Mouse (Mus musculus): ENCODE results near the gene Atp8b4. TPM values are rescaled to one million over a fixed set of nuclear protein-coding genes. Genes with fewer than 3 reads are reported as not detected.

Gene Atp8b4
- polyA plus RNA-seq, 1 experiment from 2014 or later = 0.38 TPM

DNA sequence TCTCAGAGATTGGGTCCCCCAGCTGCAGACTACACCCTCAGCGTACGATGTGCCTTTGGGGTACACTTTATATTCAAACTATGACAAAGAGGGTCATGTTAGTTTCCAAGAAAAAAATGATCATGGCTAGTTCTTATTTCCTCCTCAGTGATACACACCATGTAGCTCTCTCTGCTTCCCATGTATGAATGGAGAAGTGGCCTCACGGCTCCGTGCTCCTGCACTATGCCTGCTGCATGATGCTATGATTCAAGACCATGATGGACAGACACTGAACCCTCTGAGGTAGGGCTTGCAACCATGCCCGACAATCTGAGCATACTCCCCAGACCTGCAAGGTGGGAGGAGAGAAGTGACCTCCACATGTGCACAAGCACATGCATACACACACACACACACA is 7.0 kb upstream of the Atp8b4 start:
- no peaks in the 10 kb centered on the region for H3K4me1 ChIP-seq (replicated peaks; ENCODE audit: control insufficient read depth, insufficient read depth, low read length)
- no peak overlapping the region for H3K4me3 ChIP-seq (ENCODE audit: low read depth, low read length)
- 89% methylated on average over 5 of the region's 5 CpGs for WGBS
- H3K27ac ChIP-seq (ENCODE audit: low read depth) = no peak overlapping the region
- no peak overlapping the region for H3K9ac ChIP-seq (ENCODE audit: low read length)
- ATAC-seq (replicated peaks; ENCODE audit: low FRiP score, low TSS enrichment, low read depth) (no peak), DNase-seq (ENCODE audit: low spot score) (no peak)
- H3K36me3 ChIP-seq (ENCODE audit: control insufficient read depth, insufficient read depth, low read length) = no peaks in the 10 kb centered on the region
- no peaks in the 10 kb centered on the region for H3K27me3 ChIP-seq (replicated peaks; ENCODE audit: control insufficient read depth, insufficient read depth, low read length)
- no peaks in the 10 kb centered on the region for H3K9me3 ChIP-seq (ENCODE audit: control insufficient read depth, low read length)
- no peak overlapping the region for H3K4me2 ChIP-seq (ENCODE audit: low read length)

- Histone ChIP-seq H3K4me3 (ENCODE audit: low read depth, low read length) (no peak overlapping the region), H3K36me3 (ENCODE audit: control insufficient read depth, insufficient read depth, low read length) (no peaks in the 10 kb centered on the region), H3K27me3 (replicated peaks; ENCODE audit: control insufficient read depth, insufficient read depth, low read length) (no peaks in the 10 kb centered on the region), H3K4me1 (replicated peaks; ENCODE audit: control insufficient read depth, insufficient read depth, low read length) (no peaks in the 10 kb centered on the region), H3K4me2 (ENCODE audit: low read length) (no peak overlapping the region), H3K9me3 (ENCODE audit: control insufficient read depth, low read length) (no peaks in the 10 kb centered on the region), H3K27ac (ENCODE audit: low read depth) (no peak overlapping the region), H3K9ac (ENCODE audit: low read length) (no peak overlapping the region)
- DNase-seq (ENCODE audit: low spot score) (no peak), ATAC-seq (replicated peaks; ENCODE audit: low FRiP score, low TSS enrichment, low read depth) (no peak)
- 80% methylated on average over 1 of the region's 1 CpGs for WGBS
Observed at GRCm38 (mm10) chr2:126505156-126505555, 4.7 kb upstream of the Atp8b4 start.

GRCm38 (mm10) chr2:126499730-126500129 is 744 bp downstream of the Atp8b4 start:
- Histone ChIP-seq H3K36me3 (ENCODE audit: control insufficient read depth, insufficient read depth, low read length) (no peaks in the 10 kb centered on the region), H3K27me3 (replicated peaks; ENCODE audit: control insufficient read depth, insufficient read depth, low read length) (no peaks in the 10 kb centered on the region), H3K4me1 (replicated peaks; ENCODE audit: control insufficient read depth, insufficient read depth, low read length) (no peaks in the 10 kb centered on the region), H3K4me2 (ENCODE audit: low read length) (no peak overlapping the region), H3K9ac (ENCODE audit: low read length) (no peak overlapping the region), H3K4me3 (ENCODE audit: low read depth, low read length) (no peak overlapping the region), H3K9me3 (ENCODE audit: control insufficient read depth, low read length) (no peaks in the 10 kb centered on the region), H3K27ac (ENCODE audit: low read depth) (no peak overlapping the region)
- 80% methylated on average over 8 of the region's 8 CpGs for WGBS
- DNase-seq (ENCODE audit: low spot score) (no peak), ATAC-seq (replicated peaks; ENCODE audit: low FRiP score, low TSS enrichment, low read depth) (no peak)

GRCm38 (mm10) chr2:126498761-126499452 is 1.6 kb downstream of the Atp8b4 start:
- no peaks in the 10 kb centered on the region for H3K4me1 ChIP-seq (replicated peaks; ENCODE audit: control insufficient read depth, insufficient read depth, low read length)
- no peaks in the 10 kb centered on the region for H3K36me3 ChIP-seq (ENCODE audit: control insufficient read depth, insufficient read depth, low read length)
- H3K4me2 ChIP-seq (ENCODE audit: low read length) = no peak overlapping the region
- H3K9me3 ChIP-seq (ENCODE audit: control insufficient read depth, low read length) = no peaks in the 10 kb centered on the region
- no peak overlapping the region for H3K9ac ChIP-seq (ENCODE audit: low read length)
- 86% methylated on average over 11 of the region's 11 CpGs for WGBS
- ATAC-seq (replicated peaks; ENCODE audit: low FRiP score, low TSS enrichment, low read depth) (no peak), DNase-seq (ENCODE audit: low spot score) (no peak)
- no peaks in the 10 kb centered on the region for H3K27me3 ChIP-seq (replicated peaks; ENCODE audit: control insufficient read depth, insufficient read depth, low read length)
- H3K27ac ChIP-seq (ENCODE audit: low read depth) = no peak overlapping the region
- no peak overlapping the region for H3K4me3 ChIP-seq (ENCODE audit: low read depth, low read length)

- Histone ChIP-seq H3K4me1 (replicated peaks; ENCODE audit: control insufficient read depth, insufficient read depth, low read length) (no peaks in the 10 kb centered on the region), H3K4me2 (ENCODE audit: low read length) (no peak overlapping the region), H3K9me3 (ENCODE audit: control insufficient read depth, low read length) (no peaks in the 10 kb centered on the region), H3K27ac (ENCODE audit: low read depth) (no peak overlapping the region), H3K27me3 (replicated peaks; ENCODE audit: control insufficient read depth, insufficient read depth, low read length) (no peaks in the 10 kb centered on the region), H3K9ac (ENCODE audit: low read length) (no peak overlapping the region), H3K4me3 (ENCODE audit: low read depth, low read length) (no peak overlapping the region), H3K36me3 (ENCODE audit: control insufficient read depth, insufficient read depth, low read length) (no peaks in the 10 kb centered on the region)
- no peak for ATAC-seq (replicated peaks; ENCODE audit: low FRiP score, low TSS enrichment, low read depth)
- DNase-seq (ENCODE audit: low spot score) = no peak
- WGBS = 85% methylated on average over 9 of the region's 9 CpGs
Observed at GRCm38 (mm10) chr2:126496838-126497237, 3.6 kb downstream of the Atp8b4 start.

GRCm38 (mm10) chr2:126495832-126496695 is 4.4 kb downstream of the Atp8b4 start:
- Histone ChIP-seq H3K9me3 (ENCODE audit: control insufficient read depth, low read length) (no peaks in the 10 kb centered on the region), H3K4me1 (replicated peaks; ENCODE audit: control insufficient read depth, insufficient read depth, low read length) (no peaks in the 10 kb centered on the region), H3K4me3 (ENCODE audit: low read depth, low read length) (no peak overlapping the region), H3K9ac (ENCODE audit: low read length) (no peak overlapping the region), H3K27ac (ENCODE audit: low read depth) (no peak overlapping the region), H3K4me2 (ENCODE audit: low read length) (no peak overlapping the region), H3K36me3 (ENCODE audit: control insufficient read depth, insufficient read depth, low read length) (no peaks in the 10 kb centered on the region), H3K27me3 (replicated peaks; ENCODE audit: control insufficient read depth, insufficient read depth, low read length) (no peaks in the 10 kb centered on the region)
- DNase-seq (ENCODE audit: low spot score) (no peak), ATAC-seq (replicated peaks; ENCODE audit: low FRiP score, low TSS enrichment, low read depth) (no peak)
- WGBS = 85% methylated on average over 14 of the region's 14 CpGs

DNA sequence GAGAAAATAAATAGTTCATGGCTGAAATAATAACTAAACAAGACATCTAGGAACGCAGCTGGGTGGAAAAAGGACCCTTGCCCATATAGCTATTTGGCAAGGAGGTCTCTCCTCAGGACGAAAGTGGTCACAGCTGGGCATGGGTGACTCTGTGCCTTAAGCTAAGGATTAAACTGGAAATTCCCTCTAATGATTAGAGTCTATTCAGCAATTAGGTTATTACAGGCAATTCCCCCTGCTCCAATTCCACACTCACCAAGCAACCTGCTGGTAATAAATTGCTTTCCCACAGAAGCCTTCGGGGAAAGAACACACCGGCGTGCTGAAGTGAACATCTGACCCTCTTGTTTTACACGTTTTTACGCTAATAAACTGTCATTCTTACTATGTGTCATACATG is 5.2 kb downstream of the Atp8b4 start:
- no peaks in the 10 kb centered on the region for H3K9me3 ChIP-seq (ENCODE audit: control insufficient read depth, low read length)
- H3K9ac ChIP-seq (ENCODE audit: low read length) = no peak overlapping the region
- H3K4me2 ChIP-seq (ENCODE audit: low read length) = no peak overlapping the region
- DNase-seq (ENCODE audit: low spot score) (no peak), ATAC-seq (replicated peaks; ENCODE audit: low FRiP score, low TSS enrichment, low read depth) (no peak)
- H3K27me3 ChIP-seq (replicated peaks; ENCODE audit: control insufficient read depth, insufficient read depth, low read length) = no peaks in the 10 kb centered on the region
- WGBS = 69% methylated on average over 7 of the region's 7 CpGs
- H3K4me1 ChIP-seq (replicated peaks; ENCODE audit: control insufficient read depth, insufficient read depth, low read length) = no peaks in the 10 kb centered on the region
- no peaks in the 10 kb centered on the region for H3K36me3 ChIP-seq (ENCODE audit: control insufficient read depth, insufficient read depth, low read length)
- H3K27ac ChIP-seq (ENCODE audit: low read depth) = no peak overlapping the region
- H3K4me3 ChIP-seq (ENCODE audit: low read depth, low read length) = no peak overlapping the region

- no peaks in the 10 kb centered on the region for H3K9me3 ChIP-seq (ENCODE audit: control insufficient read depth, low read length)
- WGBS = 72% methylated on average over 8 of the region's 8 CpGs
- no peak for ATAC-seq (replicated peaks; ENCODE audit: low FRiP score, low TSS enrichment, low read depth)
- H3K36me3 ChIP-seq (ENCODE audit: control insufficient read depth, insufficient read depth, low read length) = no peaks in the 10 kb centered on the region
- H3K9ac ChIP-seq (ENCODE audit: low read length) = no peak overlapping the region
- H3K27me3 ChIP-seq (replicated peaks; ENCODE audit: control insufficient read depth, insufficient read depth, low read length) = no peaks in the 10 kb centered on the region
- H3K4me2 ChIP-seq (ENCODE audit: low read length) = no peak overlapping the region
- DNase-seq (ENCODE audit: low spot score) = no peak
- H3K4me1 ChIP-seq (replicated peaks; ENCODE audit: control insufficient read depth, insufficient read depth, low read length) = no peaks in the 10 kb centered on the region
- H3K4me3 ChIP-seq (ENCODE audit: low read depth, low read length) = no peak overlapping the region
- H3K27ac ChIP-seq (ENCODE audit: low read depth) = no peak overlapping the region
Observed at GRCm38 (mm10) chr2:126493306-126493705, 7.2 kb downstream of the Atp8b4 start.
